In the genomic region with DNA sequence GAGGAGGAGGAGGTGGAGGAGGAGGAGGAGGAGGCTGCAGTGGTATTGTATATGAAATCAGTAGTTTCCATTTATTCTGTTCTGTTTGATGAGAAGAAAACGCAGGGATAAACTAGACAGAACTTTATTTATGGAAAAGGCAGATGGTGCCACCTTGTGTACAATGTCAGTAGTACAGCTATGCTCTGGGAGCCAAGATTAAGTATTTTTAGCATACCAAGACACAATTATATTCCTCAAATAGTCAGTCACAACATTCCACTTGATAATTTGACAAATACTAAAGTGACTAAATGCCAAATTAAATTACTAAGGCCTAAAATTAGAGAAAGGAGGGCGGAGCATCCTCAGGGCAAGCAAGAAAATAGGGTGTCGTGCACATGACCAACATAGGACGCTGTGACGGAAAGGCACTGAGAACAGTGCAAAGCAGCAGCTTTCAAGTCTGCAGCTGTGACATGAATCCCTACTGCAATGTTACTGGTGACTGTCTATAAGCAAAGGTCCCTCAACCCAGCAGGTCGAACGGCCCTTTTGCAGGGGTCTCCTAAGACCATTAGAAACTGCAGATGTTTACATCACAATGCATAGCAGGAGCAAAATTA, we compare ENCODE assay signal across 8 mouse cellular contexts.
A peak's percentile ranks its signal among the peaks of the same experiment; 100 is the strongest.
DNase-seq lines count a peak whose midpoint lies in the region; ATAC-seq and TF ChIP-seq lines count a peak whose summit lies in the region.

No protein-coding gene starts in this region.

- H3K27ac ChIP-seq in neural tube, embryonic 15.5 days (replicated peaks) = no peak overlapping the region
- no peak overlapping the region for H3K27ac ChIP-seq in forebrain, postnatal 0 days (ENCODE audit: low read depth, low read length)
- H3K27ac ChIP-seq in midbrain, embryonic 15.5 days = no peak overlapping the region

- ATAC-seq in neural tube, embryonic 15.5 days (ENCODE audit: low FRiP score) = no peak
- peak; percentile 68 for ATAC-seq in forebrain, postnatal 0 days
- ATAC-seq in midbrain, embryonic 15.5 days (replicated peaks) = 0 out of 2 replicates have a peak, but pooled peaks have one; percentile 37

- peak; percentile 83 for TF ChIP-seq CTCF in forebrain, postnatal 0 days (IDR thresholded peaks at IDR 0.05; ENCODE audit: low read depth)

- no peak overlapping the region for H3K4me3 ChIP-seq in neural tube, embryonic 15.5 days (replicated peaks)
- H3K4me3 ChIP-seq in forebrain, postnatal 0 days (ENCODE audit: low read depth, low read length) = no peak overlapping the region
- no peak overlapping the region for H3K4me3 ChIP-seq in midbrain, embryonic 15.5 days

- H3K4me1 ChIP-seq in neural tube, embryonic 15.5 days = no peaks in the 10 kb centered on the region
- H3K4me1 ChIP-seq in forebrain, postnatal 0 days (ENCODE audit: insufficient read depth) = no peaks in the 10 kb centered on the region
- H3K4me1 ChIP-seq in midbrain, embryonic 15.5 days = no peaks in the 10 kb centered on the region

- no peak overlapping the region for H3K4me2 ChIP-seq in neural tube, embryonic 15.5 days
- H3K4me2 ChIP-seq in forebrain, postnatal 0 days (ENCODE audit: low read depth) = no peak overlapping the region
- no peak overlapping the region for H3K4me2 ChIP-seq in midbrain, embryonic 15.5 days

- 78% methylated on average over 7 of the region's 7 CpGs for WGBS in neural tube, embryonic 15.5 days
- 70% methylated on average over 7 of the region's 7 CpGs for WGBS in forebrain, postnatal 0 days
- WGBS in large intestine, adult 2 months = 71% methylated on average over 7 of the region's 7 CpGs
- WGBS in midbrain, embryonic 15.5 days = 75% methylated on average over 7 of the region's 7 CpGs

- H3K9ac ChIP-seq in neural tube, embryonic 15.5 days (replicated peaks) = no peak overlapping the region
- no peak overlapping the region for H3K9ac ChIP-seq in forebrain, postnatal 0 days
- no peak overlapping the region for H3K9ac ChIP-seq in midbrain, embryonic 15.5 days

- H3K36me3 ChIP-seq in neural tube, embryonic 15.5 days = 0 out of 2 replicates have a peak, but pooled peaks cover 6% of the 10 kb centered on the region
- peaks cover 6% of the 10 kb centered on the region; the same call in 1 of the 2 replicates for H3K36me3 ChIP-seq in forebrain, postnatal 0 days (ENCODE audit: insufficient read depth)
- H3K36me3 ChIP-seq in midbrain, embryonic 15.5 days (replicated peaks) = no peaks in the 10 kb centered on the region

- DNase-seq in cerebellum, adult 18-20 months = peak; percentile 25 to 34
- no peak for DNase-seq in cerebellum, adult 11 months
- peak; percentile 26 for DNase-seq in neural tube, embryonic 10.5 days (ENCODE audit: extremely low spot score, low spot score)
- peak; percentile 90 for DNase-seq in forebrain, postnatal 0 days
- DNase-seq in large intestine, adult 2 months (ENCODE audit: low read depth, low spot score) = peak; percentile 11
- DNase-seq in gastrocnemius, postnatal 10 days = no peak

- no peaks in the 10 kb centered on the region for H3K27me3 ChIP-seq in neural tube, embryonic 15.5 days (replicated peaks)
- H3K27me3 ChIP-seq in forebrain, postnatal 0 days (ENCODE audit: insufficient read depth, low read length) = no peaks in the 10 kb centered on the region
- no peaks in the 10 kb centered on the region for H3K27me3 ChIP-seq in midbrain, embryonic 15.5 days (replicated peaks)

- H3K9me3 ChIP-seq in neural tube, embryonic 15.5 days (replicated peaks) = no peaks in the 10 kb centered on the region
- H3K9me3 ChIP-seq in forebrain, postnatal 0 days (ENCODE audit: low read length) = no peaks in the 10 kb centered on the region
- H3K9me3 ChIP-seq in midbrain, embryonic 15.5 days = no peaks in the 10 kb centered on the region

Comparison
In these comparisons a context has a peak if more than half of its experiments do, and no peak if none do; other contexts are left out.
1. DNase-seq: peak in cerebellum, adult 18-20 months (2 of 2), neural tube, embryonic 10.5 days (single experiment), forebrain, postnatal 0 days (single experiment) and large intestine, adult 2 months (single experiment); none in cerebellum, adult 11 months (single experiment) and gastrocnemius, postnatal 10 days (single experiment).